Mouse (Mus musculus) lung, postnatal 0 days (tissue): ENCODE results near the gene Fars2.

Experiments used
- CTCF ChIP-seq: IDR thresholded peaks from 2 replicates; pipeline ENCODE4 v1.5.1; 2016; ENCODE audit warnings: antibody characterized with exemption, mild to moderate bottlenecking
- EP300 ChIP-seq: IDR thresholded peaks from 2 replicates; pipeline ENCODE4 v1.6.1; 2016; ENCODE audit warnings: antibody characterized with exemption, mild to moderate bottlenecking, control low read depth

- TF ChIP-seq CTCF: peak; percentile 46
- no peak for TF ChIP-seq EP300
Observed at GRCm38 (mm10) chr13:36264391-36264790, 147.2 kb downstream of the Fars2 start.
